Mouse (Mus musculus) myocyte (in vitro differentiated cells): ENCODE measurements around the gene Aqp6. TPM values are rescaled to one million over a fixed set of nuclear protein-coding genes. Genes with fewer than 3 reads are reported as not detected.

ENCODE experiments used
- H3K27me3 ChIP-seq: one replicate; pipeline ENCODE4 v1.6.1; 2011; ENCODE audit not compliant: control insufficient read depth, insufficient read depth, insufficient read length
- H3K36me3 ChIP-seq: one replicate; pipeline ENCODE4 v1.6.1; 2011; ENCODE audit not compliant: control insufficient read depth, insufficient read depth
- H3K4me2 ChIP-seq: one replicate; pipeline ENCODE4 v1.6.1; 2011; ENCODE audit warnings: low read depth, control low read depth
- H3K4me3 ChIP-seq: one replicate; pipeline ENCODE4 v1.5.1; 2011; ENCODE audit warnings: mild to moderate bottlenecking, control low read depth, moderate library complexity
- H3K79me2 ChIP-seq: one replicate; pipeline ENCODE4 v1.6.1; 2011; ENCODE audit not compliant: control insufficient read depth, insufficient read depth
- H3ac ChIP-seq: one replicate; pipeline ENCODE4 v1.6.1; 2011; ENCODE audit not compliant: control insufficient read depth, insufficient read length
- CEBPB ChIP-seq: IDR thresholded peaks from 2 replicates; pipeline ENCODE4 v1.6.1; 2011; ENCODE audit warnings: mild to moderate bottlenecking, moderate library complexity; ENCODE audit not compliant: poor library complexity, insufficient read depth, severe bottlenecking
- E2F4 ChIP-seq: IDR thresholded peaks from one replicate; pipeline ENCODE4 v1.6.1; 2011; ENCODE audit warnings: mild to moderate bottlenecking, control low read depth, moderate library complexity; ENCODE audit not compliant: insufficient read depth
- MAX ChIP-seq: IDR thresholded peaks from one replicate; pipeline ENCODE4 v1.6.1; 2011; ENCODE audit warnings: low read depth, mild to moderate bottlenecking, control low read depth
- MYOD1 ChIP-seq, 3 experiments: IDR thresholded peaks; one replicate each; pipeline ENCODE4 v1.6.1; 2011; ENCODE audit warnings: control low read depth in 2 of 3, low read depth in 2 of 3, mild to moderate bottlenecking in 2 of 3, moderate library complexity in 1 of 3; ENCODE audit not compliant: insufficient read length in 2 of 3, control insufficient read depth in 1 of 3
- MYOG ChIP-seq, 3 experiments: IDR thresholded peaks; one replicate each; pipeline ENCODE4 v1.6.1; 2011; ENCODE audit warnings: control low read depth in 2 of 3, low read depth in 2 of 3, mild to moderate bottlenecking in 2 of 3; ENCODE audit not compliant: insufficient read length in 2 of 3, control insufficient read depth in 1 of 3, insufficient read depth in 1 of 3
- POLR2A ChIP-seq: IDR thresholded peaks from one replicate; pipeline ENCODE4 v1.6.1; 2011; ENCODE audit warnings: low read depth, mild to moderate bottlenecking, control low read depth, moderate library complexity; ENCODE audit not compliant: insufficient read length
- POLR2AphosphoS2 ChIP-seq: IDR thresholded peaks from one replicate; pipeline ENCODE4 v1.6.1; 2011; ENCODE audit warnings: low read depth, control low read depth; ENCODE audit not compliant: insufficient read length
- REST ChIP-seq: IDR thresholded peaks from one replicate; pipeline ENCODE4 v1.6.1; 2011; ENCODE audit warnings: mild to moderate bottlenecking, control low read depth, moderate library complexity; ENCODE audit not compliant: insufficient read depth, insufficient read length
- SRF ChIP-seq: IDR thresholded peaks from one replicate; pipeline ENCODE4 v1.6.1; 2011; ENCODE audit warnings: low read depth; ENCODE audit not compliant: control insufficient read depth, insufficient read length
- TCF12 ChIP-seq: IDR thresholded peaks from one replicate; pipeline ENCODE4 v1.6.1; 2011; ENCODE audit warnings: mild to moderate bottlenecking, control low read depth; ENCODE audit not compliant: poor library complexity, insufficient read depth, severe bottlenecking
- TCF3 ChIP-seq: IDR thresholded peaks from one replicate; pipeline ENCODE4 v1.6.1; 2011; ENCODE audit warnings: low read depth, control low read depth; ENCODE audit not compliant: insufficient read length
- USF1 ChIP-seq: IDR thresholded peaks from one replicate; pipeline ENCODE4 v1.6.1; 2011; ENCODE audit warnings: low read depth, mild to moderate bottlenecking, control low read depth, moderate library complexity
- polyA plus RNA-seq: library from polyadenylated mRNA; unstranded; fragments of >200 nt; fragmentation: generic; extraction: Trizol; gene quantifications from one replicate; pipeline ENCODE4 v1.2.1, GENCODE M21; 2012; ENCODE audit warnings: missing spikeins

The Aqp6 gene
- polyA plus RNA-seq, 1 experiment = not detected

- no peak for TF ChIP-seq MAX
- TF ChIP-seq MYOD1 (IDR thresholded peaks at IDR 0.05; ENCODE audit: control insufficient read depth in 1 of 3, insufficient read length in 2 of 3, low read depth in 2 of 3) = peak in 1 of 3 experiments; percentile 4
- Histone ChIP-seq H3ac (no peak overlapping the region), H3K79me2 (no peaks in the 10 kb centered on the region), H3K36me3 (no peaks in the 10 kb centered on the region), H3K27me3 (no peaks in the 10 kb centered on the region), H3K4me2 (no peak overlapping the region), H3K4me3 (no peak overlapping the region)
Measured at GRCm38 (mm10) chr15:99568682-99569081, 32.5 kb upstream of the Aqp6 start.

GRCm38 (mm10) chr15:99569123-99569522, 32.1 kb upstream of the Aqp6 start:
- Histone ChIP-seq H3K36me3 (no peaks in the 10 kb centered on the region), H3ac (no peak overlapping the region), H3K27me3 (no peaks in the 10 kb centered on the region), H3K4me2 (no peak overlapping the region), H3K79me2 (no peaks in the 10 kb centered on the region), H3K4me3 (no peak overlapping the region)
- TF ChIP-seq MYOD1 (IDR thresholded peaks at IDR 0.05; ENCODE audit: control insufficient read depth in 1 of 3, insufficient read length in 2 of 3, low read depth in 2 of 3) (peak in 1 of 3 experiments; percentile 62), CEBPB (no peak), USF1 (no peak), POLR2AphosphoS2 (no peak), MAX (no peak), REST (no peak), MYOG (IDR thresholded peaks at IDR 0.05; ENCODE audit: control insufficient read depth in 1 of 3, insufficient read depth in 1 of 3, insufficient read length in 2 of 3, low read depth in 2 of 3) (peak in 1 of 3 experiments; percentile 38), E2F4 (no peak), SRF (no peak), TCF3 (peak; percentile 24), TCF12 (no peak), POLR2A (no peak)

DNA sequence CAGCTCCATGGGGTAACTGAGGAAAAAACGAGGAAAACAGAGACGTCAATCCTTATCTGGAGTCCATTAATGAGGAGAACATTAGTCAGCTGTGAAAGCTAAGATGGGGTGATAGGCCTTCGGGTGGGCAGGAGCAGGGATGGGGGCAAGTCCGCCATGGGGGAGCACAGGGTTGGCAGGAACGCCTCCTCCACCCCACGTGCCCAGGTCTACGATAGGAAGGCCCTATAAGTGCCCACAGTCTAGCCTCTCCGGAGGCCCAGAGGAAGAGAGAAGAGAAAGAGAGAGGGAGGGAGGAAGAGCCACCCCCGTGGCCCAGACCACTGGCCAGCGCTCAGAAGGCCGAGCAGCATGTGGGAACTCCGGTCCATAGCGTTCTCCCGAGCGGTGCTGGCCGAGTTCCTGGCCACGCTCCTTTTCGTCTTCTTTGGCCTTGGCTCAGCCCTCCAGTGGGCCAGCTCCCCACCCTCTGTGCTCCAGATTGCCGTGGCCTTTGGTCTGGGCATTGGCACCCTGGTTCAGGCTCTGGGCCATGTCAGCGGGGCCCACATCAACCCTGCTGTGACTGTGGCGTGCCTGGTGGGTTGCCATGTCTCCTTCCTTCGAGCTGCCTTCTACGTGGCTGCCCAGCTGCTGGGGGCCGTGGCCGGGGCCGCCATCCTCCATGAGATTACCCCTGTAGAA, 22.3 kb upstream of the Aqp6 start, which contains the start of gene Aqp2:
Gene Aqp2, plus strand, starts transcription at position 254 of the 684 bp plus-strand sequence.
- TF ChIP-seq E2F4 (no peak), TCF3 (no peak), POLR2AphosphoS2 (no peak), MYOD1 (IDR thresholded peaks at IDR 0.05; ENCODE audit: control insufficient read depth in 1 of 3, insufficient read length in 2 of 3, low read depth in 2 of 3) (no peak), REST (no peak), USF1 (no peak), POLR2A (no peak), MYOG (IDR thresholded peaks at IDR 0.05; ENCODE audit: control insufficient read depth in 1 of 3, insufficient read depth in 1 of 3, insufficient read length in 2 of 3, low read depth in 2 of 3) (no peak), TCF12 (no peak), CEBPB (no peak), MAX (no peak), SRF (no peak)
- no peak within 1 kb of the TSS for H3ac ChIP-seq
- H3K4me3 ChIP-seq = no peak within 1 kb of the TSS
- no peaks in the 10 kb centered on the region for H3K79me2 ChIP-seq
- no peaks in the 10 kb centered on the region for H3K27me3 ChIP-seq
- no peaks in the 10 kb centered on the region for H3K36me3 ChIP-seq
- no peak within 1 kb of the TSS for H3K4me2 ChIP-seq

DNA sequence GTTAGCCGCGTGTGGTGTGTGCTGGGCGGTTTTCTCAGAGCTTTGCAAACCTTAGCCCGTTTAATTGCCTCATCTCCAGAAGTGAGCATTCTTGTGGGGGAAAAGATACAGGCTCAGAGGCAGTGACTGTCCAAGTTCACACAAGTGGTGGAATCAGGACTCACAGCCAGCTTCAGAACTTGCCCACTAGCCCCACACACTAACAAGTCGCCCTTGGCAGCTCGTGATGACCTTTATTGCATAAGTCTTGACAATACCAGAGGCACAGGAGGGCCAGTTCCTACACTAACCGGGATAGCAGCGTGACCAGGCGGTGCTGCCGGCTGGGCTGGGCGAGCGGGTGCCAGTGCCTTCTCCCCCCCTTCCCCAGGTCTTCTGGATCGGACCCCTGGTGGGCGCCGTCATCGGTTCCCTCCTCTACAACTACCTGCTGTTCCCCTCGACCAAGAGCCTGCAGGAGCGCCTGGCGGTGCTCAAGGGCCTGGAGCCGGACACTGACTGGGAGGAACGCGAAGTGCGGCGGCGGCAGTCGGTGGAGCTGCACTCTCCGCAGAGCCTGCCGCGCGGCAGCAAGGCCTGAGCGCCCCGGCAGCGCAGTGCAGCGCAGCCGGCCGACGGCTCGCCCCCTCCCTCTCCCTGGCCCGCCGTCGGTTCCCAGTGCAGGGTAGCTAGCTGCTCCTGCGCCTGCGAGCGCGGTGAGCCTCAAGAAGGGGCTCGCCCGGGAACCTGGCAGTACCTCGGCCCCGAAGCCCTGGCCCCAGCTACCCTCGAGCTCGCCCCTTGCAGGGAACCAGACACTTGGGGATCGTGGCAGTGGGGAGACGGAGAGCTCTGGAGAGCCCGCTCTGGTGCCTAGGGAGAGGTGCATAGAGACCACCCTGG, 17.5 kb upstream of the Aqp6 start:
- peak overlapping the region; percentile 3 for H3K4me3 ChIP-seq
- H3K36me3 ChIP-seq = no peaks in the 10 kb centered on the region
- H3ac ChIP-seq = no peak overlapping the region
- H3K79me2 ChIP-seq = no peaks in the 10 kb centered on the region
- peak overlapping the region; percentile 70 for H3K4me2 ChIP-seq
- TF ChIP-seq MYOG (IDR thresholded peaks at IDR 0.05; ENCODE audit: control insufficient read depth in 1 of 3, insufficient read depth in 1 of 3, insufficient read length in 2 of 3, low read depth in 2 of 3) (peak in 1 of 3 experiments; percentile 16), SRF (no peak)
- no peaks in the 10 kb centered on the region for H3K27me3 ChIP-seq

DNA sequence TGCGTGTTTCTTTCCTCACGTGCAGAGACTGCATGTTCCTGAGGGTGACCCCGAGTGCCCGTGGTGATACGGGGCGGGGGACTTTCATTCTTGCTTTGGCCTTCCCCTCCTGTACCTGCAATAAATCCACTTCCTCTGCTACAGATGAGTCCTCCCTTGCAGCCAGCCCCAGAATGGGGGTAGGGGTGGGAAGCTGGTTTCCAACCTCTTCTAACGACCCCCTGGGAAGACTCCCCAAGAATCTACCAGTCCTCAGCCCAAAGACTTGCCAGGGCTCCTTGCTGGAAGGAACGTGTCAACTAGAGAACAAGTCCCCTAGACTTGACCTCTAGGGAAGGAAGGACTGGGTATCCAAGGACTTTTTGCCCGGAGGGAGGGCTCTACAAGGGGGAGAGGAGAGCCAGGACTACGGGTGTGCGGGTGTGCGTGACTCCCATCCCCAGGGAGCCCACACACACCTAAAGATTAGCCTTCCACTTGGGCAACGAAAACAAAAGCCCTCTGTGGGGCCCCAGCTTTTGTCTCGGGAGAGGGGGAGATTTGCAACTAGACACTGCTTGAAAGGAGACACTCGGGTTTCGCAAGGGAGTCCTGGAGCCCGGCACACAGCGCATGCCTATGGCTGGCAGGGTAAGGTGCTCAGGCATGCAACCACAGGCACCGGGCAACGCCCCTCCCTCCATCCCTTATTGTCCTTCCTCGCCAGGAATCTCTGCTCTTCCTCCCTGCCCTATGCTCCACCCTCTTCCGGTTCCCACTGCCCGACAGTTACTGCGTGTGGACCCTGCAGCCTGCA, 16.6 kb upstream of the Aqp6 start:
- no peaks in the 10 kb centered on the region for H3K79me2 ChIP-seq
- H3K36me3 ChIP-seq = no peaks in the 10 kb centered on the region
- TF ChIP-seq MYOD1 (IDR thresholded peaks at IDR 0.05; ENCODE audit: control insufficient read depth in 1 of 3, insufficient read length in 2 of 3, low read depth in 2 of 3) = peak in 1 of 3 experiments; percentile 32
- TF ChIP-seq SRF = peak; percentile 23
- TF ChIP-seq MAX = no peak
- TF ChIP-seq CEBPB = peak; percentile 87
- peak in 1 of 3 experiments; percentile 28 for TF ChIP-seq MYOG (IDR thresholded peaks at IDR 0.05; ENCODE audit: control insufficient read depth in 1 of 3, insufficient read depth in 1 of 3, insufficient read length in 2 of 3, low read depth in 2 of 3)
- TF ChIP-seq TCF3 = no peak
- no peak for TF ChIP-seq USF1
- peak; percentile 56 for TF ChIP-seq POLR2A
- no peak for TF ChIP-seq POLR2AphosphoS2
- TF ChIP-seq REST = no peak
- no peak for TF ChIP-seq E2F4
- no peak for TF ChIP-seq TCF12
- no peak overlapping the region for H3ac ChIP-seq
- peak overlapping the region; percentile 70 for H3K4me2 ChIP-seq
- H3K4me3 ChIP-seq = peak overlapping the region; percentile 3
- no peaks in the 10 kb centered on the region for H3K27me3 ChIP-seq
